Mouse (Mus musculus) neural tube, embryonic 12.5 days (tissue): ENCODE measurements around the gene Sox9. TPM values are rescaled to one million over a fixed set of nuclear protein-coding genes. Genes with fewer than 3 reads are reported as not detected.

Experiments
- ATAC-seq: fragments of 200-750 bp; cut with Nextera tagmentation; 2 replicates; pipeline ENCODE4 v1.8.0; 2017; ENCODE audit warnings: low read depth, mild to moderate bottlenecking, moderate TSS enrichment, moderate library complexity; ENCODE audit not compliant: low FRiP score
- H3K27ac ChIP-seq: fragments of 300-500 bp; sonication (generic); 2 replicates; pipeline ENCODE4 v1.5.1; 2016
- H3K27me3 ChIP-seq: fragments of 300-500 bp; sonication (generic); replicated peaks from 2 replicates; pipeline ENCODE4 v1.6.1; 2016; ENCODE audit warnings: mild to moderate bottlenecking
- H3K36me3 ChIP-seq: fragments of 300-500 bp; sonication (generic); 2 replicates; pipeline ENCODE4 v1.6.1; 2016; ENCODE audit warnings: mild to moderate bottlenecking
- H3K4me1 ChIP-seq: fragments of 300-500 bp; sonication (generic); 2 replicates; pipeline ENCODE4 v1.6.1; 2016
- H3K4me2 ChIP-seq: fragments of 300-500 bp; sonication (generic); replicated peaks from 2 replicates; pipeline ENCODE4 v1.6.1; 2016; ENCODE audit warnings: mild to moderate bottlenecking
- H3K4me3 ChIP-seq: fragments of 300-500 bp; sonication (generic); 2 replicates; pipeline ENCODE4 v1.5.1; 2016
- H3K9ac ChIP-seq: fragments of 300-500 bp; sonication (generic); 2 replicates; pipeline ENCODE4 v1.6.1; 2016; ENCODE audit warnings: mild to moderate bottlenecking
- H3K9me3 ChIP-seq: fragments of 300-500 bp; sonication (generic); 2 replicates; pipeline ENCODE4 v1.6.1; 2016; ENCODE audit warnings: mild to moderate bottlenecking
- WGBS: fragments of 180-500 bp; shearing (Covaris S2); methylation state at CpG from one replicate; pipeline ENCODE4 v1.1.7; 2016; 5-methylcytosine and 5-hydroxymethylcytosine counted together
- polyA plus RNA-seq: library from polyadenylated mRNA; unstranded; fragments of >200 nt; fragmentation: Nextera tagmentation; extraction: Ambion mirVana; gene quantifications from 2 replicates; pipeline ENCODE4 v1.2.1, GENCODE M21; 2016

Sox9 gene
- 121 and 124 TPM in 2 replicates for polyA plus RNA-seq

DNA sequence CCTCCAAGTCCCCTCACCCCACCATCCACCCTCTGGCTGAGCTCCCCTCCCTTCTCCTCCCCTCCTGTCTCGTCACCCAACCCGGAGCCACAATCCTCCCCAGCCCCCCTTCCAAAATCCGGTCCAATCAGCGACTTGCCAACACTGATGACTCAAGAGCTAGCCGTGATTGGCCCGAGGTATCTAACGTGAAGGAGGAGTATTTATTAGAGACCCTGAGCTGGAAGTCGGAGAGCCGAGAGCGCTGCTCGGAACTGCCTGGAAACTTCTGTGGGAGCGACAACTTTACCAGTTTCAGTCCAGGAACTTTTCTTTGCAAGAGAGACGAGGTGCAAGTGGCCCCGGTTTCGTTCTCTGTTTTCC is at the start of gene Sox9:
Sox9 (plus strand) TSS at position 231 of the 363 bp plus-strand sequence.
- Histone ChIP-seq H3K4me1 (peaks cover 36% of the 10 kb centered on the region), H3K4me3 (peak within 1 kb of the TSS; percentile 81), H3K36me3 (peaks cover 9% of the 10 kb centered on the region), H3K4me2 (peak within 1 kb of the TSS; percentile 96), H3K9me3 (no peaks in the 10 kb centered on the region), H3K9ac (peak within 1 kb of the TSS; percentile 86), H3K27ac (peak within 1 kb of the TSS; percentile 27), H3K27me3 (peaks cover 16% of the 10 kb centered on the region; the same call in 1 of the 2 replicates)
- under 1% methylated on average over 15 of the region's 15 CpGs for WGBS
- peak; percentile 90 for ATAC-seq

- Histone ChIP-seq H3K9ac (no peak overlapping the region), H3K4me1 (no peaks in the 10 kb centered on the region), H3K4me2 (no peak overlapping the region), H3K27me3 (no peaks in the 10 kb centered on the region), H3K9me3 (no peaks in the 10 kb centered on the region), H3K27ac (no peak overlapping the region), H3K4me3 (no peak overlapping the region), H3K36me3 (no peaks in the 10 kb centered on the region)
- 76% methylated on average over 7 of the region's 7 CpGs for WGBS
- no peak for ATAC-seq
Measured at GRCm38 (mm10) chr11:112732401-112732800, 49.6 kb upstream of the Sox9 start.

DNA sequence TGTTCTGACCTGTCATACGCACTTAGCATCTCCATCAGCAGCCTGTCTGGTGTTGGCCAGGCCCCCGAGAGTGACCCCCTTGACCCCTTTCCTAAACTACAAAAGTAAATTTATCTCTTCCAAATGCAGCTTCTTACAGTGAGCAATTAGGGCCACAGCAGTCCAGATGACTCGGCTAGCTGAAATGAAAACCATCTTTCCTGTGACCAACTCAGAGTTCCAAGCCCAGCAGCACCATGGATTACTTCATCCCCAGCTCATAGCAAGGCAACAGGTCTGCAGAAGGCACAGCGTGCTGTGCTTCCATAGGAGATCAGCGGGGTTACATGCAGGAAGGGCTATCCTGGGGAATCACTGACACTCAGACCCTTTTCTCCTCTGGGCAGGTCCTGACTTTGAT is 45.0 kb upstream of the Sox9 start:
- Histone ChIP-seq H3K9ac (no peak overlapping the region), H3K4me2 (no peak overlapping the region), H3K27me3 (no peaks in the 10 kb centered on the region), H3K27ac (no peak overlapping the region), H3K36me3 (no peaks in the 10 kb centered on the region), H3K4me1 (no peaks in the 10 kb centered on the region), H3K4me3 (no peak overlapping the region), H3K9me3 (no peaks in the 10 kb centered on the region)
- no peak for ATAC-seq
- WGBS = 80% methylated on average over 5 of the region's 5 CpGs

- H3K9me3 ChIP-seq = no peaks in the 10 kb centered on the region
- H3K4me2 ChIP-seq = no peak overlapping the region
- H3K4me3 ChIP-seq = no peak overlapping the region
- H3K4me1 ChIP-seq = no peaks in the 10 kb centered on the region
- no peak for ATAC-seq
- H3K27me3 ChIP-seq = no peaks in the 10 kb centered on the region
- no peak overlapping the region for H3K27ac ChIP-seq
- H3K36me3 ChIP-seq = no peaks in the 10 kb centered on the region
- 93% methylated on average over 1 of the region's 1 CpGs for WGBS
- no peak overlapping the region for H3K9ac ChIP-seq
Measured at GRCm38 (mm10) chr11:112739681-112740080, 42.3 kb upstream of the Sox9 start.

DNA sequence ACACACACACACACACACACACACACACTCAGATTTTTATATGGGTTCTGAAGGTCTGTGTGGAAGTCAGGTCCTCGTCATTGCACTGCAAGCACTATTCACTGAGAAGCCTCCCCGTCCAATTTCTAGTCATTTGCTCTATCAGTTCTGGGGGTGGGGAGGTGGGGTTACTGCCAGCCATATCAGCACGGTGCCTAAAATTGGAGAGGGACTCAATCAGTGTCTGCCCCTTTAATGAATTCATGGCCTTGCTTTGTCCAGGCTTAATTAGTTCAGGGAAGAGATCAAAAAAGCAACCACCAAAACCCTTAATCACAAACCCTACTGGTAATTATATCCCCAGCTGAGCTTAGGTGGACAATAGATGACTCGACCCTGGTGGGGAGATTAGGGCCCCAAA is 25.5 kb upstream of the Sox9 start:
- WGBS = 14% methylated on average over 4 of the region's 4 CpGs
- no peak for ATAC-seq
- Histone ChIP-seq H3K27me3 (no peaks in the 10 kb centered on the region), H3K9me3 (no peaks in the 10 kb centered on the region), H3K4me2 (no peak overlapping the region), H3K9ac (no peak overlapping the region), H3K36me3 (no peaks in the 10 kb centered on the region), H3K27ac (no peak overlapping the region), H3K4me3 (no peak overlapping the region), H3K4me1 (no peaks in the 10 kb centered on the region)

- Histone ChIP-seq H3K27ac (no peak overlapping the region), H3K4me1 (no peaks in the 10 kb centered on the region), H3K36me3 (no peaks in the 10 kb centered on the region), H3K27me3 (no peaks in the 10 kb centered on the region), H3K4me2 (no peak overlapping the region), H3K4me3 (no peak overlapping the region), H3K9ac (no peak overlapping the region), H3K9me3 (no peaks in the 10 kb centered on the region)
- no peak for ATAC-seq
- 79% methylated on average over 9 of the region's 9 CpGs for WGBS
Measured at GRCm38 (mm10) chr11:112758056-112758455, 24.0 kb upstream of the Sox9 start.

DNA sequence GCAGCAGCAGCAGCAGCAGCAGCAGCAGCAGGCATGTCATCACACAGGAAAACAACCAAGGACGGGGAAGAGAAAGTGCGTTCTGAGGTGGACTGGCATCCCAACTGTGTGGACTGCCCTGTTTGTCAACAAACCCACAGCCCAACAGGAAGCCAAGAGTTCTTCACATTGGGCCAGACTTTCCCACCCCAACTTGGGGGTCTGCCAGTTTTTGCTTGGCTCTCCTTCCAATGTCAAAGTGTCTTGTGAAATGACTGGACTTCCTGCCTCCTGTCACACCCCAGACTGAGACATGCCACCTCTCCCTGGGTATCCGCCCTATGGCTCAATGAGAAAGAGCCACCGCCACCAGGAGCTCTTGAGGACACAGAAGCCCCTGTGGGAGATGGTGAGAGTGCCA is 15.1 kb upstream of the Sox9 start:
- Histone ChIP-seq H3K36me3 (no peaks in the 10 kb centered on the region), H3K27ac (no peak overlapping the region), H3K4me2 (no peak overlapping the region), H3K4me3 (no peak overlapping the region), H3K9me3 (no peaks in the 10 kb centered on the region), H3K9ac (no peak overlapping the region), H3K4me1 (no peaks in the 10 kb centered on the region), H3K27me3 (no peaks in the 10 kb centered on the region)
- WGBS = 83% methylated on average over 4 of the region's 4 CpGs
- no peak for ATAC-seq

DNA sequence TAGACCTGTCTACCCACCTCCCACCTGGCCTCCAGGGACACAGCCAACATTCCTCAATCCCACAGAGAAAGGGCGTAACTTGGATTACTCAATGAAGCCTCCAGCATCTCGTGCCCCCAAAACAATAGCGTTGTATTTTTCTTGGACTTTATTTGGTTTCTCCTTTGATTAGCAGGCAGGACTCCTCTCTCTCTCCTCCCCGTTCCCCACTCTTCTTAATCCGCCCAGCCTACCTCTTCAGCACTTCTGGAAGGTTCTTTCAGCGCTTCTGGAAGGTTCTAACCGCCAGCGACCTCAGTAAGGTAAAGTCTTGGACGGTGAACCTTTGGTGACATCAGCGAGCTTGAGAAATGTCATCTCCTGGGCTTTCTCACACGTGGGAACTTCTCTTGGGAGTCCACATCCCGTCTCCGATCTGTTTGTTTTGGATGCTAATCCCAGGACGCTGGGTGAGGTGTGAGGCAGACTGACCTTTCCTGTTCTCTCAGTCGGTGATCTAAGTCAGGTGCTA is 14.4 kb upstream of the Sox9 start:
- no peak overlapping the region for H3K9ac ChIP-seq
- H3K4me3 ChIP-seq = no peak overlapping the region
- H3K4me1 ChIP-seq = no peaks in the 10 kb centered on the region
- ATAC-seq = no peak
- no peaks in the 10 kb centered on the region for H3K36me3 ChIP-seq
- H3K4me2 ChIP-seq = no peak overlapping the region
- H3K9me3 ChIP-seq = no peaks in the 10 kb centered on the region
- no peak overlapping the region for H3K27ac ChIP-seq
- WGBS = 87% methylated on average over 15 of the region's 15 CpGs
- H3K27me3 ChIP-seq = no peaks in the 10 kb centered on the region

DNA sequence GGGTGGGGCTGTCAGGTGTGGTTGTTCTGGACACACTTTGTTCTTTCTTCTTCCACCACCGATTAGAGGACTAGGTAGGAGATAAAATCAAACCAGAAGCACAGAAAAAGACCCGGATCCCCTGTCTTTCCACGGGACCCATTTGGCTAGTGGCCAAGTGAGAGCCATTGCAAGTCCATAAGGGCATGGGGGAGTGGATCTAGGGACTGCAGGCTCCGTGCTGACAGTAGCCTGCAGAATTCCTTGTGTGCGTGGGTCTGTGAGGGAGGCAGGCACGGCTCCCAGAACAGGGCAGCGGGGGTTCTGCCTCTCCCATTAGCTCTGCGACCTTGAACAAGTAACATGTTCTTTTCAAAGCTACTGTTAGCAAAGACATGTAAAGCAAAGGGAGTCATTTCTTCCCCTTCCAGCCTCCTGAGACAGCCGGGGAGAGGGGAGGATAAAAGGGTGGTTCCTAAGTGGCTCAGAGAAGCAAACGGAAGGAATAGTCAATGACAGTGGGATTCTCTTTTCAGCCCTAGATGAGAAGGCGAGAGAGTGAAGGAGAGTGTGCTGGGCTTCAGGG is 9.2 kb upstream of the Sox9 start:
- H3K9me3 ChIP-seq = no peaks in the 10 kb centered on the region
- H3K27me3 ChIP-seq = peaks cover 11% of the 10 kb centered on the region
- no peak overlapping the region for H3K9ac ChIP-seq
- no peaks in the 10 kb centered on the region for H3K36me3 ChIP-seq
- 44% methylated on average over 11 of the region's 11 CpGs for WGBS
- no peak overlapping the region for H3K4me2 ChIP-seq
- no peak overlapping the region for H3K27ac ChIP-seq
- H3K4me3 ChIP-seq = no peak overlapping the region
- no peak for ATAC-seq
- H3K4me1 ChIP-seq = no peaks in the 10 kb centered on the region; the same call in 1 of the 2 replicates

GRCm38 (mm10) chr11:112779762-112780161 is 2.3 kb upstream of the Sox9 start:
- under 1% methylated on average over 10 of the region's 10 CpGs for WGBS
- no peak for ATAC-seq
- H3K4me1 ChIP-seq = peaks cover 30% of the 10 kb centered on the region
- peaks cover 19% of the 10 kb centered on the region for H3K27me3 ChIP-seq
- no peak overlapping the region for H3K4me3 ChIP-seq
- peaks cover 7% of the 10 kb centered on the region for H3K36me3 ChIP-seq
- no peaks in the 10 kb centered on the region for H3K9me3 ChIP-seq
- H3K9ac ChIP-seq = no peak overlapping the region
- no peak overlapping the region for H3K27ac ChIP-seq
- H3K4me2 ChIP-seq = no peak overlapping the region

DNA sequence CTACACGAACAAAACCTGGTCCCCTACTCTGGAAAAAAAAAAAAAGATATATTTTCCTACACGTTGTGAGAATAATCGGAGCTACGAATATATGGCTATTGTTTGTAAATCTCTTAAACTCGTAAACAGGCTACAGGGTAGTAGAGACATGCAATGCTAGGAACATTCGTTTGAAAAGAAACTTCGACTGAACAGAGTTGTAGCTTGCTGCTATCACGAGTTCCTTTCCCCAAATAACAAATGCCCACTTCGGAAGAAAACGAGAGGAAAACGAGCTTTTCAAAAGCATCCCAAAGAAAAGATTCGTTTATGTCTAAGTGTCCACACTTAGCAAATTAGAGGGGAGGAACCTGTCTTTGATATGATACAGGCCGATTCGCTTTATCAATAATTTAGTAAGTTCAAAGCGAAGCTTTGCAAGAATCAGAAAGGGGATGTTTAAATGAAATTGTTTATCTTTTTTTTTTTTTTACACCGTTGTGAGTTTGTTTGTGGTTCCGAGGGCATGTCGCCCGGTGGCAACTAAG is 1.6 kb upstream of the Sox9 start:
- H3K27me3 ChIP-seq = peaks cover 19% of the 10 kb centered on the region

GRCm38 (mm10) chr11:112781035-112781911 is 751 bp upstream of the Sox9 start:
- peaks cover 36% of the 10 kb centered on the region for H3K4me1 ChIP-seq
- under 1% methylated on average over 49 of the region's 49 CpGs for WGBS

More for the DNA sequence above, 1.6 kb upstream of the Sox9 start:
- no peak overlapping the region for H3K4me3 ChIP-seq
- H3K9ac ChIP-seq = no peak overlapping the region
- peak overlapping the region; percentile 96 for H3K4me2 ChIP-seq
- ATAC-seq = no peak
- H3K27ac ChIP-seq = no peak overlapping the region
- H3K4me1 ChIP-seq = peaks cover 36% of the 10 kb centered on the region
- WGBS = 5% methylated on average over 19 of the region's 19 CpGs
- peaks cover 9% of the 10 kb centered on the region for H3K36me3 ChIP-seq
- H3K9me3 ChIP-seq = no peaks in the 10 kb centered on the region

More at GRCm38 (mm10) chr11:112781035-112781911, 751 bp upstream of the Sox9 start:
- Histone ChIP-seq H3K36me3 (peaks cover 9% of the 10 kb centered on the region), H3K4me3 (peak overlapping the region; percentile 81), H3K9ac (peak overlapping the region; percentile 33), H3K9me3 (no peaks in the 10 kb centered on the region), H3K27me3 (peaks cover 19% of the 10 kb centered on the region), H3K27ac (peak overlapping the region; percentile 27; the same call in 1 of the 2 replicates), H3K4me2 (peak overlapping the region; percentile 96)
- peak; percentile 48 for ATAC-seq
